Mouse (Mus musculus) left cerebral cortex, postnatal 4 days (tissue): ENCODE results near the gene Klhl5. TPM values are rescaled to one million over a fixed set of nuclear protein-coding genes. Genes with fewer than 3 reads are reported as not detected.
"Not testable (repeated sequence)": the region's sequence is repeated elsewhere in the genome, so short reads cannot be mapped to it uniquely, and the experiment has no call there.

Source experiments
- DNase-seq: peaks from one replicate; pipeline ENCODE4 v3.0.0-alpha.2; 2022
- intact Hi-C: fragments of 180-260 bp; cut with DNase I; formaldehyde crosslinking; loops from one replicate; pipeline ENCODE4 v1.15.1; 2025
- total RNA-seq, 2 experiments: library from RNA; stranded (reverse); gene quantifications; 2 replicates each; pipeline ENCODE4 v1.2.3; 2021

Gene Klhl5
- total RNA-seq, 2 experiments from 2014 or later: 73.2 to 80.2 TPM

DNA sequence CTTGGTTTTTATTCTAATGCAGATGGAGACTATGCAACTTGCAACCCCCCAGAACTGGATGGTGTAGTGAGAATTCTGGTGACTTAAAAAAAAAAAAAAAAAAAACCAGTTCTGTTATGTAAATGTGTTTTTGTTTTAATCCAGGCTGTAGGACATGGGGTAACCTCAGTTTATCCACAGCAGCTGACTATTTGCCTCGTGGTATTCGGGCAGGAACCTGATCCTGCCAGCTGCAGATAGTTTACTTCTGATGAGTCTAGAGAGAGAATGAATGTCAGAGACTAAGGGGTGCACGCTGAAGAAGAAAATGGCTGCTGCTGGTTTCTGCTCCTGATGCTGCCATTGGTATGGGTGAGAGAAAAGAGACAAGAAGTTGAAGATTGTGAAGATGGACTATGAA, 11.3 kb upstream of the Klhl5 start:
- DNase-seq: no peak
- intact Hi-C loops: no loop called here

DNA sequence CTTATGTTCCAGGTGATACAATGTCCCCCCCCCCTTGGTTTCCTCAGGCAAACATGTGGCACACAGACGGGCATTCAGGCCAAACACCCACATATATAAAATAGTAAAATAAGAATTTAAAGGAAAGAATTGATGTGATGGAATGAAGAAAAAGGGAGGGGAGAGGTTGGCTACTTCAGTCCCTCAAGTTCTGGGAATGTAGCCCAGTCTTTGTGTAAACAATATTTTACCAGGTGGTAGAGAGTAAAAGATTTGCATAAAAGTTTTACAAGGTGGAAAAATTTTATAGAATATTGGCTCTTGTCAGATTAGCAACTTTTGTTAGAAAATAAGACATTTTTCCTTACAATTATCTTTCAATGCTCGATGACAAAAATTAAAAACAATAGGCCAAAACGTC, 10.5 kb upstream of the Klhl5 start:
- intact Hi-C loops: no loop called here
- DNase-seq: no peak

DNA sequence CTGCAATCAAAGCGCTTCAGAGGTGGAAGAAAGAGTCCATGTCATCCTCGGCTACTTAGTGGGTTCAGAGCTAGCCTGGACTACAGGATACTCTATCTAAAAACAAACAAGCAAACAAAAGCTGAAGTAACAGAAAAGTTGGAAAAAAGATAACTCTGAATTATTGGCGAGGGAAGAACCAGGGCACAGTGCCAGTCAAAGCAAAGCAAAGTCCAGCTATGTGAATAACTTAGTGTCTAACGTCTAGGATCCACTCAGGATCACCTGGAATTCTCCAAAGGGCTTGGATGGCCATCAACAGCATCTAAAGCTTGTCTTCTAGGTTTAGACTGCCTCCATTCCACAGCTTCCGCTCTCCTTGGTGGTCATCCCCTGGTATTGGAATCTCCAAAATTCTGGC, 9.9 kb upstream of the Klhl5 start:
- intact Hi-C loops: no loop called here
- DNase-seq: no peak

DNA sequence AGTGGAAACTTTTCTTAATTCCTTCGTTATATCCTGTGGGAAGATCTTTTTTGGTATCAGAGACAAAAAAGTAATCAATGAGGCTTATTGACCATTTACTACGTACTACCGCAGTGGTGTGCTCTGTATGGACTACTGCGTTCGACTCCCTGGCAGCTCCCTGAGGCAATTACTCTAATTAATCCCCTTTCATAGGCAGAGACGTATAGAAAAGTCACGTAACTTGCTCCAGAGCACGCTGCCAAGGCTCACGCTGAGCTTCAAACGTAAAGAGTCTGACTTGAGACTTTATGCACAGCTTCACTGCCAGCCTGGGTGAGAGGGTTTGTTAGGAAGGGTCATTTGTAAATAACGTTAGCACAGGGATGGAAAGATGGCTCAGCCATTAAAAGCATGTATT, 7.3 kb upstream of the Klhl5 start:
- no peak for DNase-seq
- intact Hi-C loops: no loop called here

DNA sequence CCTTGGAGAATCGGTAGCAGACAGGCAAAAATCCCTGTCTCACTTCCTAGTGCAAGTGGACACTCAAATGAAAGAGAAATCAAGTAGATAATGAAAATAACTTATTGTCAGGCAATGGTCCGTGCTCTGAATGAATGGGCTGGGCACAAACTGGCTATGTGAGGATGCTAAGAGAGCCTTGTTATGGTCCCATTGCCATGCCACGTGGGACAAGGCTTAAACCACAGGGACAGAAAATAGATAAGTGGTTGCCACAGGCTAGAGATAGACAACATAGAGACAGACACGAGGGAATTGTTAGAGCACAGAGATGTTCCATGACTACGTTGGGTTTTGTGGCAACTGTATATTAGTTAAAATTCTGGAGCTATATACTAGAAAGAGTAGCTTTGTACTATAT, 6.1 kb upstream of the Klhl5 start:
- no peak for DNase-seq
- intact Hi-C loops: no loop called here

DNA sequence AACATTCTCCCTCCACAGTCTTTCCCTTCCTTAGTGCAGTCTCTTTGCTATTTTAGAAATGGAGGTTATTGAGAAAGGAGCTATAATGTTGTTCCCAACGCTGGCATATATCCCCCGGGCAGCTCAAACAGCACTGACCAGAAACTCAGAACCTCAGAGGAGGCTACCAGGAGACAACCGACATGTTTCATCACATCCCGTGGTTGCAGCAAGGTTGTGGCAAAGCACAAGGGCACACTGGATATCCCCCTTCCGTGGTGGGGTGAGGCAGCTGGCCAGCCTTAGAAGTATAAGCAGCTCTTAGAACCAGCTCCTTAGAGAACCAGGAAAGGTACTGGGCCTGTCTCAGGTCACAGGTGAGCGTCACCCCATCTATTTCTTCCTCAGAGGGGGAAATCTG, 5.7 kb upstream of the Klhl5 start:
- no peak for DNase-seq
- intact Hi-C loops: no loop called here

DNA sequence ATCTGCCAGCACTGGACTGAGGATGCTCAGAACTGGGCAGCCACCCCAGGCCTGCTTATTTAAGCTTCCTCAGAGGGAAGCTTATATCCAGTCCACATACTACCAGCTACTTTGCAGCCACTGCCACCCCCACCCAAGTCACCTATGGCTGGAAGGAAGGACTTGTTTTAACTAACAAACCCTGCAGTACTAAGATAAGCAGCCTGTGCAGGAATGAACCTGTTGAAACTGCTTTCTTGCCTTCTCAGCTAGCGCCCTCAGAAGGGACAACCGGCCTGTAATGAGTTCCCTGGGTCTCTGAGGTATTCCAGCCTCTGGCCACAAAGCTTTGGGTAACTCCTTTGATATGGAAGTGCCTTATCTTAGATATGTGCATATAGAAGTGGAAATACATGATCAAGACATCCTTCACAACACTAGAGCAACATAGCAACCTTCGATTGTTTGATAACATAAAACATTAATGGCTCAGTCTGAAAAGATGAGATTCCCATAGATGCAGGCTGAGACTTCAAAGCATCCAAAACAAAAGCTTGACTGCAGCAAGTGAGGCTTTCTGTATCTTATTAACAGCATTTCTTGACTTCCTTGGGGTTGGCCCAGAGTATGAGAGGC, 5.2 kb upstream of the Klhl5 start:
- no peak for DNase-seq
- intact Hi-C loops: no loop called here

DNA sequence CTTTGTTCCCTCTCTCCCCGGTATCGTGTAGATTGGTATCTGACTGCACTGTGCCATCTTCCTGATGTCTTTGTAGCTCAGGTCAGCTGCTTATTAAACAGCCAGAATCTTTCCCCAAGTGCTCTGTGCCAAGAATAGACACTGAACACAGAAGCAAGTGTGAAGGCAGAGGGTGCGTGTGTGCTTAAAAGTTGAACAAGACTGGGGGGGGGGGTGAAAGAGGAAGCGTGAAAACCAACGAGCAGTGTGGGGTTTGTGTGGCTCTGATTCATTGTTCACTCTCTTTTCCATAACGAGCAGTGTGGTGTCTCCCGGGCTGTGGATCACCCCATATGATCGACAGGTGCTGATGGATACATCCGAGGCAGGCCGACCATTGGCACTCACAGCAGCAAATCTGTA, 4.7 kb upstream of the Klhl5 start:
- intact Hi-C loops: no loop called here
- DNase-seq: no peak

DNA sequence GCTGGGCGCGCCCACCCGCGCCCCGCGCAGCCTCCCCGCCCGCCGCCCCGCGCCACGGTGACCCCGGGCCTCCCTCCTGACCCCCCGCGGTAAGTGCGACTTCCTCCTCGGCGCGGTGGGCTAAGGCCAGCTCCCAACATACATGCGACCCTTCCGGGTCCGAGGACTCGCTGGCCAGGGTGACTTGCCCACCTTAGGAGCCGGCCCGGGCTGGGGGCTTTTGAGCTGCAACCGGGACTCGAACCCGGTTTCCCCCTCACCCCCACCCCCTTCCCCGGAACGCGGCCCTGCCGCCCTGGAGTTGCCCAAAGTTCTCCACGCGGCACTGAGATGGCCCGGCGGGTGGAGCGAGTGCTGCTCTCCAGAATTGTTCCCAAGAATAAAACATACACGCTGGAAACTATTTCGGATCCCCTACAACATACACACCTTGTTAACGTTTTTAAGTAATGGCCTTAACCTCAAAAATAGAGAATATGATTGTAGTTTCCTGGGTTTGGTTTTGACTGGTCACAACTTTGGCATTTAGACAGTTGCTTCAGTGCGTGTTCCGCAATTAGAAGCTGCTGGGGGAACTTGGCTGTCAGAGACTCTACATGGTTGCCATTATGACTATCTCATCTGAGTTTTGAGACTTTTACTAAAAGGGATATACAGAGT, 564 bp downstream of the Klhl5 start:
- intact Hi-C loops: no loop called here

DNA sequence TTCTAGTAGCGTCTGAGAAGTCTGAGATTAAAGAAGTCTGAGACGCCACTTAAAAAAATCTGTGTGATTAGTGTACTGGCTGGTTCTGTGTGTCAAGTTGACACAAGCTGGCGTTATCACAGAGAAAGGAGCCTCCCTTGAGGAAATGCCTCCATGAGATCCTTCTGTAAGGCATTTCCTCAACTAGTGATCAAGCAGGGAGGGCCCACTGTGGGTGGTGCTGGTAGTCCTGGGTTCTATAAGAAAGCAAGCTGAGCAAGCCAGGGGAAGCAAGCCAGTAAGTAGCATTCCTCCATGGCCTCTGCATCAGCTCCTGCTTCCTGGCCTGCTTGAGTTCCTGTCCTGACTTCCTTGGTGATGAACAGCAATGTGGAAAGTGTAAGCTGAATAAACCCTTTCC, 4.9 kb downstream of the Klhl5 start:
- intact Hi-C loops, DNase-seq: not testable (repeated sequence)

More for the DNA sequence above, 564 bp downstream of the Klhl5 start:
- DNase-seq: peak; percentile 26

DNA sequence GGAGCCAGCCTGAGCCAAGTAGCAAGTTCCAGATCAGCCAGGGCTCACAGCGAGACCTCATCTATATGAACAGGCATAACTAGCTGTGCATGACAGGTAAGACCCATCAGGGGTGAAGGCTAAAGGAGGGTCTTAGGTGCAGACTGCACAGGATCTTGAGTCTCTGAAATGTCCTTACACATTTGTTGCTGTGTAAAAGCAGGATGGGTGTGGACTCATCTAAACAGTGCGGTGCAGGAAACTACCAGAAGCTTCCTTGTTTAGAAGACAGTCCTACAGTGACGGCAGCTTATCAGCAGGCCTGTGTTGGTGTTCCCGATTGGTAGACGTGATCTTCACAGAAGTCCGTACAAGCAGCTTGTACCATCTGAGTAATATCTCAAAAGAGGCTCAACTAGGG, 6.0 kb downstream of the Klhl5 start:
- DNase-seq: no peak
- intact Hi-C loops: no loop called here

DNA sequence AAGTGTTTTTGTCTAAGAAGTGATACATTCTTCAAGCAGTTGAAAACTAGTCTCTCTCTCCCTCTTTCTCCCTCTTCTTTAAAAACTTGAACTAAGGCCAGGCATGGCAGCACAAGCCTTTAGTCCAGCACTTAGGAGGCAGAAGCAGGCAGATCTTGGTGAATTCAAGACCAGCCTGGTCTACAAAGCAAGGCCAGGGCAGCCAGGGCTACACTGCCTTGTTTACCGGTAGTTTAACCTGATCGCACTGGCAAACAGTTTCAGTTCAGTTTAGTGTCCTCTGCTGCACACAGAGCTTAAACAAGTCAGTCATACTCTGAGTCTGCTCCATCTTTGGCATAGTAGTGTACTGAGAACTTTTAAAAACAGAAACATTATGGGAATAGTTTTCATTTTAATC, 9.4 kb downstream of the Klhl5 start:
- no peak for DNase-seq
- intact Hi-C loops: no loop called here

DNA sequence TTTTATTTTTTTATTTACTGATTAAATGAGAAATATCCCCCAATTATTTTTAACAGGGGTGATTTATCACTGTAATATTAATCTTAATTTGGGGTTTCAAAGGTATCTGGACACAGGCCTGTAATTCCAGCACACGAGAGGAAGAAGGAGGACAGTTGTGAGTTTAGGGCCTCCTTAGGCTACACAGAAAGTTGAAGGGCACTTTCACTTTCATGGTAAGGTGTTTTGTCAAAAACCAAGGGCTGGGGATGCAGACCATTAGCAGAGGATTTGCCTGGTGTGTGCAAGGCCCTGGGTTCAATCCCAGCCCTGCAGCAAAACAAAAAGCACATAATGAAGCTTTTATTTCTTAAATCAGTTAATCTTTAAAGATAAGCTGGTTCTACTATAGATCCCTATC, 12.2 kb downstream of the Klhl5 start:
- intact Hi-C loops: no loop called here
- no peak for DNase-seq

DNA sequence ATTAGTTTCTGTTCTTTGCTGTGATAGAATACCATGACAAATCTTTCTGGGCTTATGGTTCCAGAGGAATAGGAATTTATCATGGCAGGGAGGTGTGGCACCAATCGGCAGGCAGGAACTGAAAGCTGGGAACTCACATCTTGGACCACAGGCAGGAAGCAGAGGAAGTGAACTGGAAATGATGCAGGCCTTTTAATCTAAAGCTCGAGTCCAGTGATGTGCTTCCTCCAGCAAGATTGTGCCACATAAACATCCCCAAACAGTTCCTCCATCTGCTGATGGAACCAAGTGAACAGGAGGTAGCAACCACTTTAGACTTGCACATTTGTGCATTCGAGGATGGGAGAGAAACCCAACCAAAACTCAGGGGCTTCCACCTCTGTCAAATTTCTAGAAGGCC, 12.6 kb downstream of the Klhl5 start:
- no peak for DNase-seq
- intact Hi-C loops: no loop called here

DNA sequence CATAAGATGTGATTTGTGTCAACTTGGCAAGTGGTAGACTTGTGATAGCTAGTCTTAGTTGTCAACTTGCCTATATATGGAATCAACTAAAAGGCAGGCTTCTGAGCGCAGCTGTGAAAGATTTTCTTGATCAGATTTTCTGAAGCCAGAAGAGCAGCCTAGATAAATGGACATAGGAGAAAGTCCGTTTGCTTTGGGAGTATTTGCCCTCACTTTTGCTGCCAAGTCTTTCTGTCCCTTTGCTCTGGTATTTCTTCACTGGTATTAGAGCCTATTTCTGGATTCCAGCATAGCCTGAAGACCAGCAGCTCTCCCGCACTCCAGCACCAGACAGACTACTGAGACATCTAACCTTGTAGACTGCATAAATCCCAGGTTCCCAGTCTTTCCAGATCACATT, 15.3 kb downstream of the Klhl5 start:
- no peak for DNase-seq
- intact Hi-C loops: no loop called here

DNA sequence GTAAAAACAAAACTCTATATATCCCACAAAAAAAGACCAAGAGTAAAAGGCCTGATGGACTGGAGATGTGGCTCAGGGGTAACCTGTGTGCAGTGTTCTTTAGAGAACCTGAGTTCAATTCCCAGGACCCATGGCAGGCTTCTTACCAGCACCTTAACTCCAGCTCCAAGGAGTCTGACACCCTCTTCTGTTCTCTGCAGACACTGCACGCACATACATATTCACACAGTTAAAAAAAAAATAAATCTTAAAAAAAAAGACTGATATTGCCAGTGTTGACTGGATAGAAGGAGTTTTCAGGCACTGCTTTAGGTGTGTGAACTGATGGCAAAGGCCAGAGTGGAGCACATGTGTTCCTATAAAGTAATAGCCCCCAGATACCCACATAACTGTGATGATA, 18.8 kb downstream of the Klhl5 start:
- intact Hi-C loops: no loop called here
- no peak for DNase-seq

DNA sequence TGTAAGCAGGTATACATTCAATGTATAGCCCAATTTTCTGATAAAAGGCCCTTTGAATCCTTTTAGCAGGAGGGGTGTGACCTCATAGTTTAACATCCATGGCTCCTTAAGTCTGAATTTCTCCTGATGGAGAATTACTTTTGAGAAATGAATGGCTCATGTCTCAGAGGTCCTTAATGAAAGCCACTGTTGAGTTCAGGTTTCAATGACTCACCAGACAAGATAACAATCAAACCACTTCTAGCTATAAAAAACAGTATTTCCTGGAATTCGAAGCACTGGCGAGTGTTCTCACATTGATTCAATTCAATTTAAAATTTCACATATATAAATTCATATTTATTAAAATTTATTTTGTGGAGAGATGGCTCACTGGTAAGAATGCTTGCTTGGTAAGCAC, 21.1 kb downstream of the Klhl5 start:
- intact Hi-C loops: no loop called here
- no peak for DNase-seq

DNA sequence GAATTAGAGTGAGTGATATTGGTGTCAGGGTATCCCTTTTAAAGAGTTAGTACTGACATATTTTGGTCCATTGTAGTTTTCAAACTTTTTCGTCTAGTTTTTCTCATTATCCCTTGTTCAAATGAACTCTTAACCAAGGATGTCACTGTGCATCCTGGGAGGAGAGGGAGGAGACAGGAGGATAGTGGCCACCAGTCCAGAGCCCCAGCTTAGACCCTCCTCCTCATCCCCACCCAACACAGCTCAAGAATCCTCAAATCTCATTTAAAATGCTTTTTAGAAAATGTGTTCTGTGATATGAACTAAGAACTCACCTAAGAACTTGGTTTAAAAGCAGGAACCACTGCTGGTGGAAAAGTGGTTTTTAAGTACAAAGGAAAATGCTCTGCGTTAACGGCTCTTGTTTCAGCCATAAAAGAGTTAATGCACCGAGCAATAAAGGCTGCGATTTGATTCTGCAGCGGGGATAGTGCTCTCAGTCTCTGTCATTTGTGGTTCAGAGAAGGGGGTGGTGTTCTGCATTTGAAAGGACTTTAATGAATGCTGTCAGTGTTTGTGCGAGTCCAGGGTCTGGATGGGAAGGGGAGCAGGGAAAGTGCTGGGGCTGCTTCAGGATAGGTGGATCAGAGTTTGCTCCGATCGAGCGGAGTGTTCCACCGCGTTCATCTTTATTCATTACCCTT, 23.3 kb downstream of the Klhl5 start:
- intact Hi-C loops: loop anchor here (10.0 kb wide), 1 partner anchor 126 kb away; no protein-coding TSS in a partner anchor
- peak; percentile 32 for DNase-seq

DNA sequence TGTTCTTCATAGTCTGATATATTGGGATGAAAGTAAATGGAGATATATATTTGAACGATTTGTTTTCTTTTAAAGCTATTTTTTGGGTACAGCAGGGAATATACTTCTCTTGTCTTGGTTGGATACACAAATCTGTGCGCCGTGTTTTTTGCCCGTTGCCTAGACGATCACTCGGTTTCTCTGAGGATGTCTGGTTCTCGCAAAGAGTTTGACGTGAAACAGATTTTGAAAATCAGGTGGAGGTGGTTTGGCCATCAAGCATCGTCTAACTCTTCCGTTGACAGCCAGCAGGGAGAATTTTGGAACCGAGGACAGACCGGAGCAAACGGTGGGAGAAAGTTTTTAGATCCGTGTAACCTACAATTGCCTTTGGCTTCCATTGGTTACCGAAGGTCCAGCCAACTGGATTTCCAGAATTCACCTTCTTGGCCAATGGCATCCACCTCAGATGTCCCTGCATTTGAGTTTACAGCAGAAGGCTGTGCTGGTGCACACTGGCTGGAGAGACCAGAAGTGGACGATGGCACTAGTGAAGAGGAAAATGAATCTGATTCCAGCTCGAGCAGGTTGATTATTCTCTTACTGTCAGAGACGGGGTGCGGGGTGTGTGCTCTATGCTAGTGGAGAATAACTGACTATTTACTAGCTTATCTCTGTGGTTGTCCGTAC, 24.0 kb downstream of the Klhl5 start:
- DNase-seq: peak; percentile 19
- intact Hi-C loops: loop anchor here (10.0 kb wide), 1 partner anchor 127 kb away; no protein-coding TSS in a partner anchor

DNA sequence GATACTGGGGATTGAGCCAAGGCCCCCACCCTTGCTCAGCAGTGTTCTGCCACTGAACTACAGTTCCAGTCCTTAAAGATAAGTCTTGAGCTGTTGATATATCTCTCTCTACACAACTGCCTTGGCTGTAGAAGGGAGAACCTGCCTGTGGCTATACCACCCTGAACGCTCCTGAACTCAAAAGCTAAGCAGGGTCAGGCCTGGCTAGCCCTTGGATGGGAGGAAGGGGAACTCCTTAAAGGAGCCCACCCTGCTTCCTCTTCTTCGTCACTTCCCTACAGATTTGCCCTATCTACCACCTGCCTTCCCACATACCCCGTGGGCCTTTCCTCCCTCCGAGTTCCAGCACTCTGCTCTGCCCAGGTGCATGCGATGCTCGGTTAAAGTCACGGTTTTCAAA, 28.8 kb downstream of the Klhl5 start:
- intact Hi-C loops: loop anchor here (10.0 kb wide), 1 partner anchor 131 kb away; no protein-coding TSS in a partner anchor
- DNase-seq: no peak

DNA sequence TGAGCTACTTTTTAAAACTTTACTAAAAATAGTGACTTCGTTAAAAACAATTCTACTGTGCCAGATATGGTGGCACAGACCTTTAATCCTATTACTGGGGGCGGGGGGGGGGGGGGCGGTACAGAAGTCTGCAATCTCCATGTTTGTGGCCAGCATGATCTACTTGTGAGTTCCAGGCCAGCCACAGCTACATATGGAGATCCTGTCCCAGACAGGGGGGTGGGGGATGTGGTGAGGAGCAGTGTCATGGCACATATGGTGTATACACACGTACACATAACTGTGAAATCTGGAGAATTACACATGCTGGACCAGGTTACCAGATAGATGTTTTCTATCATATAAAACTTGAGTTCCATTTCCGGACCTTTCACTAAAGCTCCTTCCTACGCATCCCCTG, 29.7 kb downstream of the Klhl5 start:
- intact Hi-C loops: loop anchor here (10.0 kb wide), 1 partner anchor 132 kb away; no protein-coding TSS in a partner anchor
- DNase-seq: no peak
